Mouse (Mus musculus) heart, postnatal 0 days (tissue): ENCODE measurements around the gene Hip1r. TPM values are rescaled to one million over a fixed set of nuclear protein-coding genes. Genes with fewer than 3 reads are reported as not detected.

Experiments
- ATAC-seq: fragments of 200-750 bp; cut with Nextera tagmentation; 2 replicates; pipeline ENCODE4 v1.8.0; 2017; ENCODE audit warnings: low read depth, moderate number of reproducible peaks, moderate library complexity; ENCODE audit not compliant: insufficient read depth
- DNase-seq: peaks from one replicate; pipeline ENCODE4 v3.0.0-alpha.2; 2016; ENCODE audit warnings: low spot score
- H3K27ac ChIP-seq: fragments of 300-500 bp; sonication (generic); 2 replicates; pipeline ENCODE4 v1.5.1; 2014; ENCODE audit warnings: low read depth, mild to moderate bottlenecking
- H3K27me3 ChIP-seq: fragments of 300-500 bp; sonication (generic); 2 replicates; pipeline ENCODE4 v1.6.1; 2014; ENCODE audit warnings: low read length, mixed read lengths; ENCODE audit not compliant: control insufficient read depth, insufficient read depth
- H3K36me3 ChIP-seq: fragments of 300-500 bp; sonication (generic); replicated peaks from 2 replicates; pipeline ENCODE4 v1.6.1; 2014; ENCODE audit warnings: low read length, mixed read lengths; ENCODE audit not compliant: control insufficient read depth, insufficient read depth
- H3K4me1 ChIP-seq: fragments of 300-500 bp; sonication (generic); 2 replicates; pipeline ENCODE4 v1.6.1; 2014; ENCODE audit warnings: antibody characterized with exemption; ENCODE audit not compliant: control insufficient read depth, insufficient read depth
- H3K4me2 ChIP-seq: fragments of 300-500 bp; sonication (generic); 2 replicates; pipeline ENCODE4 v1.6.1; 2014; ENCODE audit warnings: low read depth, mild to moderate bottlenecking, low read length, moderate library complexity
- H3K4me3 ChIP-seq: fragments of 300-500 bp; sonication (generic); 2 replicates; pipeline ENCODE4 v1.5.1; 2014; ENCODE audit warnings: low read depth, low read length
- H3K9ac ChIP-seq: fragments of 300-500 bp; sonication (generic); replicated peaks from 2 replicates; pipeline ENCODE4 v1.6.1; 2014; ENCODE audit warnings: low read depth, low read length, mixed read lengths
- H3K9me3 ChIP-seq: fragments of 300-500 bp; sonication (generic); replicated peaks from 2 replicates; pipeline ENCODE4 v1.6.1; 2016; ENCODE audit warnings: low read length; ENCODE audit not compliant: control insufficient read depth
- CTCF ChIP-seq: IDR thresholded peaks from 2 replicates; pipeline ENCODE4 v1.5.1; 2016; ENCODE audit warnings: antibody characterized with exemption, control low read depth, low read depth
- EP300 ChIP-seq: IDR thresholded peaks from 2 replicates; pipeline ENCODE4 v1.6.1; 2016; ENCODE audit warnings: antibody characterized with exemption, low read depth
- WGBS: fragments of 180-500 bp; shearing (Covaris S2); extraction: QIAGEN DNeasy Blood & Tissue Kit; methylation state at CpG from one replicate; pipeline ENCODE4 v1.1.7; 2014; 5-methylcytosine and 5-hydroxymethylcytosine counted together
- polyA plus RNA-seq: library from polyadenylated mRNA; unstranded; fragments of >200 nt; fragmentation: Nextera tagmentation; extraction: Ambion mirVana; gene quantifications from 2 replicates; pipeline ENCODE4 v1.2.1, GENCODE M21; 2015
- total RNA-seq: library from RNA; depleted of rRNA; stranded (reverse); fragments of >200 nt; gene quantifications from 2 replicates; pipeline ENCODE4 v1.2.3, GENCODE M21; 2014; ENCODE audit warnings: low replicate concordance

Gene Hip1r
- total and polyA plus RNA-seq, 2 experiments from 2014 or later, result 11.9 to 16.3 TPM

DNA sequence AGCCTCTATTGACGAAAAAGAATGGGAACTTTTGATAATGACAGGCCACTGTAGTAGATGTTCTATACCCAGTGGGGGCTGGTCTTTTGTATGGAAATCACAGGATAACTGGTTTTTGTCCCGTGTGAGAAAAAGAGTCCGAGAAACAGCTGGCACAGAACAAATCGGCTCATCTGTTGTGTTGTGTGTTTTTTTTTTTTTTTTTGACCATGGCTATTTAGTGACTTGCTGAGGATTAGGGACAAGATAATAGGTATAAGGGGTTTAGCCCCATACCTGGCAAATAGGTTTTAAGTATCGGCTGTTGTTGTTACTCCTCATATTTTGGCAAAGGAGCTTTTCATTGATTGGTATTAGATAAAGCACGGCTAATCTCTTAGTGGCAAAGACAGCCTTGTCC, 975 bp upstream of the Hip1r start:
- H3K9me3 ChIP-seq, result no peaks in the 10 kb centered on the region
- WGBS, result 74% methylated on average over 6 of the region's 6 CpGs
- ATAC-seq, result no peak

DNA sequence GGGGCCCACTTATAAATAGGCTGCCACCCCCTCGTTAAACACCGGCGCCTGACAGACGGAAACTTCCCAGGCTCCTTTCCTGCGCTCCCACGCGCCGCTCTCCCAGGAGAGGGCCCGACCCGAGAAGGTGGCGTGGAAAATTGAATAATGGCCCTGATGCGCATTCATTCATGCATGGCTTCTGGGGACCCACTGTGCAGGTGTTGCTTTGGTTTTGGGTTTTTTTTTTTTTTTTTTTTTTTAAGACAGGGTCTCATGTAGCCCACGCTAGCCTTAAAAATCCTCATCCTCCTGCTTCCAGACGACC, 704 bp downstream of the Hip1r start:
- TF ChIP-seq CTCF, result no peak
- no peak for TF ChIP-seq EP300
- H3K27me3 ChIP-seq, result no peaks in the 10 kb centered on the region
- H3K27ac ChIP-seq, result peak overlapping the region; percentile 74
- H3K4me3 ChIP-seq, result peak overlapping the region; percentile 77
- H3K4me1 ChIP-seq, result peaks cover 23% of the 10 kb centered on the region
- ATAC-seq (peak; percentile 10; the same call in 1 of the 2 replicates), DNase-seq (no peak)
- no peaks in the 10 kb centered on the region for H3K36me3 ChIP-seq
- no peaks in the 10 kb centered on the region for H3K9me3 ChIP-seq
- H3K9ac ChIP-seq, result peak overlapping the region; percentile 82
- H3K4me2 ChIP-seq, result peak overlapping the region; percentile 96
- 1% methylated on average over 14 of the region's 14 CpGs for WGBS

More for the DNA sequence above, 975 bp upstream of the Hip1r start:
- peaks cover 19% of the 10 kb centered on the region for H3K4me1 ChIP-seq
- no peaks in the 10 kb centered on the region for H3K27me3 ChIP-seq
- H3K9ac ChIP-seq, result no peak overlapping the region
- no peak overlapping the region for H3K4me2 ChIP-seq
- H3K4me3 ChIP-seq, result no peak overlapping the region
- no peaks in the 10 kb centered on the region for H3K36me3 ChIP-seq
- DNase-seq, result no peak
- H3K27ac ChIP-seq, result no peak overlapping the region
- TF ChIP-seq CTCF (no peak), EP300 (no peak)

DNA sequence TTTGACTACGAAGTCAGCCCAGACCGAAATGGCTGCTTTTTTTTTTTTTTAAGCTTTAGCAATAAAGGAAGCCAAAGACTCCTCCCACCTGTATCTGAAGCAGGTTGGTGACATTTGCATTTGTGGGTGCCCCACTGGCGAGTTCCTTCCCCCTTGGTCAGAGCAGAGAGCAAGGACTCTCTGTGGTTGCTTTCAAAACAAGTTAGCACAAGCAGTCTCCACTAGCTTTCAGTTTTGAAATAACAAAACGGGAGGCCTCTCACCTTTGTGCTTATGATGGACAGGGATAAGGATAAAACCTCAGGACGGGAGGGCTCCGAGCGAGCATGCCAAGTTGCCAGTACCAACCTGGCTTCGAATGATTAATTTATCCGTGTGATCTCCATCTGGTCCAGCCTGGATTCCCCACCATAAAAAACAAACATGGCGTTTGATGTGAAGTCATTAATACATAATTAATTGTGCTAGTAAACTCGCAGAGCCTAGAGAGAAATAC, 1.2 kb downstream of the Hip1r start:
- Histone ChIP-seq H3K36me3 (no peaks in the 10 kb centered on the region), H3K4me2 (peak overlapping the region; percentile 96), H3K27ac (no peak overlapping the region), H3K27me3 (no peaks in the 10 kb centered on the region), H3K9ac (peak overlapping the region; percentile 21; the same call in 1 of the 2 replicates), H3K9me3 (no peaks in the 10 kb centered on the region), H3K4me3 (peak overlapping the region; percentile 77), H3K4me1 (peaks cover 28% of the 10 kb centered on the region)
- TF ChIP-seq CTCF, result no peak
- TF ChIP-seq EP300, result no peak
- 52% methylated on average over 11 of the region's 11 CpGs for WGBS
- DNase-seq (no peak), ATAC-seq (no peak)

DNA sequence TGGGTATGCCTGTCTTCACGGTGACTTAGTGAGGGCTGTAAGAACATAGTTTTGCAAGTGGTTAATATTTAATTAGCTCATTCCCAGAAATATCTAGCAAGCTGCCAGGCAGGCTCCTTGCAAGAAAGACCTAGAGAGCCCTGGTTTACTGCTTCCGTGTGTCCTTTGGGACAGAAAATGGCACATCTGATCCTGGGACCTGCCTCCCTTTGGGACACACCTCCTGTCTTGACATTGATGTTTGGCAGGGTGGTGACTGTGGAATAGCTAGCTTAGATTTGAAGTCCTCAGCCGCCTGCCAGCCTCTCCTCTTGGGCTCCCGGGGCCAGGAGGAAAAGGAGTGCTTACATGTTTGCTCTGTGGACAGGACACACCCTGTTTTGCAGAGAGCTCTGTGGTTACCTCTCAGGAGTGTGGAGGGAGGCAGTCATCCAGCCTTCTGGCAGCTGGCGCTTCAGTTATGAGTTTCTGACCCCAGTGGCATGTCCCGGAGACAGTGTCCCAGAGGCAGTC, 2.3 kb downstream of the Hip1r start:
- H3K4me3 ChIP-seq, result no peak overlapping the region
- no peak for ATAC-seq
- no peak overlapping the region for H3K9ac ChIP-seq
- no peak overlapping the region for H3K27ac ChIP-seq
- H3K4me2 ChIP-seq, result peak overlapping the region; percentile 96; the same call in 1 of the 2 replicates
- TF ChIP-seq EP300 (no peak), CTCF (no peak)
- 43% methylated on average over 6 of the region's 6 CpGs for WGBS
- no peaks in the 10 kb centered on the region for H3K27me3 ChIP-seq
- no peaks in the 10 kb centered on the region for H3K9me3 ChIP-seq
- H3K36me3 ChIP-seq, result no peaks in the 10 kb centered on the region
- no peak for DNase-seq
- H3K4me1 ChIP-seq, result peaks cover 39% of the 10 kb centered on the region

DNA sequence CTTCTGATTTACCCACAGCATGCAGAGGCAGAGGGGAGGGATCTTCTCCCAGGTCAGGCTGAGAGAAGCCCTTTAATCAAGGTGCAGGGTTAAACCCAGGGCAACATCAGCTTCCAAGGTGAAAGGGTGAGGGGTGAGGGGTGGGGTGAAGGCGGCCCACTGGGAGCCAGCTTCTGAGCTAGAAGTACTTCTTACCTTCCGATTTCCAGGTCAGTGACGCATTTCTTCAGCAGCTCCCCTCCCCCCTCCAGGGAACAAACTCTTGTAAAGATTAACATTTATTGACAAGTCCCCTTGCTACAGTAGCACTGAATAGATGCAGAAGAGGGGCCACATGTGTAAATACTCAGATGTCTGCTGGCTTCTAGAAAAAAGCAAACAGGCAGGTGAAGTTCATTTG, 3.8 kb downstream of the Hip1r start:
- no peak overlapping the region for H3K27ac ChIP-seq
- no peak for ATAC-seq
- WGBS, result 79% methylated on average over 3 of the region's 3 CpGs
- DNase-seq, result no peak
- H3K4me1 ChIP-seq, result peaks cover 52% of the 10 kb centered on the region
- no peak overlapping the region for H3K4me3 ChIP-seq
- H3K9me3 ChIP-seq, result no peaks in the 10 kb centered on the region
- no peak overlapping the region for H3K9ac ChIP-seq
- H3K4me2 ChIP-seq, result no peak overlapping the region
- H3K27me3 ChIP-seq, result no peaks in the 10 kb centered on the region
- TF ChIP-seq EP300, result no peak
- TF ChIP-seq CTCF, result no peak
- no peaks in the 10 kb centered on the region for H3K36me3 ChIP-seq

DNA sequence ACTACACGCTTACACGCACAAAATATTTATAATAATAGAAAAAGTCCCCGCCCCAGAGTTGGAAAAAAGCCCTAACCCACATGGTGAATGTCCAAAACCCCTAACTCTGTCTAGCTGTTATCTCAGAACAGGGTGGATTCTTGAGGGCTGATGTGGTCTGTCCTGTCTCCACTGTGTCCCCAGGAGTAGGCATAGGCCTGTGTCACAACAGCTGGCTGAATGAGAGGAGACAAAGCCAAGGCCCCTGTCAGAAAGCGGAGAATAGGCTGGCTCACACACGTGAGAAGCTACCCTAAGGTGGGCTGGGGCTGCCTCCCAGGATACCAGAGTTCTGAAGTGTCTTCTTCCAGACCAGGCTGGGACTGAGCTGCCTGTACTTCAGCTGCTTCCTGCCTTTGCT, 4.7 kb downstream of the Hip1r start:
- H3K36me3 ChIP-seq, result no peaks in the 10 kb centered on the region
- 0 out of 2 replicates have a peak overlapping the region, but pooled peaks have one; percentile 8 for H3K27ac ChIP-seq
- H3K4me2 ChIP-seq, result no peak overlapping the region
- H3K9me3 ChIP-seq, result no peaks in the 10 kb centered on the region
- TF ChIP-seq EP300 (no peak), CTCF (no peak)
- H3K9ac ChIP-seq, result no peak overlapping the region
- 69% methylated on average over 5 of the region's 5 CpGs for WGBS
- ATAC-seq (no peak), DNase-seq (no peak)
- no peaks in the 10 kb centered on the region for H3K27me3 ChIP-seq
- H3K4me3 ChIP-seq, result no peak overlapping the region
- peaks cover 55% of the 10 kb centered on the region for H3K4me1 ChIP-seq
